Mouse (Mus musculus): Measurements from ENCODE around the gene Ppp1r12b.
A peak's percentile ranks its signal among the peaks of the same experiment; 100 is the strongest.

The Ppp1r12b gene

GRCm38 (mm10) chr1:134713421-134713969 is 242.2 kb downstream of the Ppp1r12b start:
- no peak for DNase-seq

- DNase-seq: no peak
These were observed 242.9 kb downstream of the Ppp1r12b start for GRCm38 (mm10) chr1:134712781-134713299.

GRCm38 (mm10) chr1:134711653-134712052 is 244.1 kb downstream of the Ppp1r12b start:
- peak in 1 of 2 experiments; percentile 22 for DNase-seq

DNA sequence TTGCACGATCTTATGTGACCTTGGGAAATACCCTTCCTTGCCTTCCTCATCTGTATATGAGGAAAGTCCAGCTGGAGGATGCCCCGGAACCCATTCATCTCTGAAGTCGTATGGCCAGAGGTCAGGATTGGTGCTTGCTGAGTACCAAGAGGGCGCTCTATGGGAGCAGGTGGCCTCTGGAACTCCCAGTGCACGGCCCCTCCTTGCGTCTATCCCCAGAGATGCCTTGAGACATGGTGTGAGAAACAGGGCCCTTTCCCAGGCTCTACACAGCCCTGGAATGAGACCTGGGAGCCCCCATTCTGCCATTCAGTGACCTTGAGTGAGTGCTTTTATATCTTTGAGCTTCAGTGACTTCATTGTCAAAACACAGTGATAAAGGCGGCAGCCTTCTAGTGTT is 244.7 kb downstream of the Ppp1r12b start:
- peak in 1 of 2 experiments; percentile 36 for DNase-seq

DNA sequence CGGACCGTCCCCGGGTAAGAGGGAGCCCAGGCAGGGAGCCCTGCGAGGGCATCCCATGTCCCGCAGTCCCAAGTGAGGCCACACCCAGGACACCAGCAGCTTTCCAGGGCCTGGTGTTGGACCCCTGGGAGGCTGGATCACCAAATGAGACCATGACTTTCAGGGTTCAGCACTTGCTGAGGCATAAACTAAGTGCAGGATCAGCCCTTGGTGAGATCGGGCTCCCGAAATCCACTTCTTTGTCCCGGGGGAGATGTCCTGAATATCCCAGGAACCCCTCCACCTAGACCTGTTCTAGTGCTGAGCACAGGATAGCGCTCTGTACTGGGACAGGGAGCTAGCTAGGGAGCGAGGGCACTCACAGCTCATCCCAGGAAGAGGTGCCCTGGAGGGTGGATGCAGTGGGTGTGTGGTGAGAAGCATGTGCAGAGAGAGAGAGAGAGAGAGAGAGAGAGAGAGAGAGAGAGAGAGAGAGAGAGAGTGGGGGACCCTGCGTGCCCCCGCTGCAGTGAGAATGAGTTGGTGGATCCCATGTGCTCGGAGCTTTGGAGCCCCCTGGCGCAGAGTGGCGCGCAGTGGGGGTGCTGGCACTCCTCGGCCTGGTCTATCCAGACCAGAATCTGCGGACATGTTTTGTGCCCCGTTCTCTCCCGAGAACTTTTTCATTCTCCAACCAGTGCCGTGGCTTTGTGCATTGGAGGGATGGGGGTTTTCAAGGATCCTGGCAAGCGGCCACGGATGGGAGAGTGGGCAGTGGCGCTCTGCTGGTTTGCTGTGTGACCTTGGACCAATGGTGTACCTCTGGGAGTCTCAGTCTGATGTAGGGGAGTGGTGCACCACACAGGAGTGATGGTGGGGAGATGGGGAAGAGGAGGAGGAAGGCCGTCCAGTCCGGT is 246.1 kb downstream of the Ppp1r12b start:
- DNase-seq: peak; percentile 69 to 77

DNA sequence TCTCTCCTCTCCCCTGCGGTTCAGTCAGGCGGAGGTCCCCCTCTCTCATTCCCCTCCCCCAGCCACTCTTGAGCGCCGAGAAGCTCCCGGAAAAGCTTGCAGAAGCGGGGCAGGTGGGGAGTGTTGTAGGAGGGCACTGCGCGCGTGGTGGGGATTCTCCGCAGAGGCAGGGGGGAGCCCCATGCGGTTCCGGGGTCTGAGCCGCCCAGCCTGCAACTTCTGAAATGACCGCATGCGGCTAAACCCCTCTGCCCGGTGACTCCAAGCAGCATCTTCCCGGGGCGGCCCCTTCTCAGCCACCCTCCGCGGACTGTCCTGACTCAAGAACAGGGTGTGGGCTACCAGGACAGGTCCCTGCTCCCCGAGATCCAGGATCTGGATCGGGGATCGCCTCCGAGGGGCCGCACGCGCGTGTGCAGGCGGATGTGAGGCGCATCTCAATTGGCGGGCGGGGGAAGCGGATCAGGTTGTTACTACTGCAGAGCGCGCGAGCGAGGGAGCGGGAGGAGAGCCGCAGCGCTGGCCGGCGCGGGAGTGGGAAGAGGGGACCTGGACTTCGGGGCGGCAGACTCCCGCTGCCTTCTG is 246.8 kb downstream of the Ppp1r12b start:
- DNase-seq: peak; percentile 73 to 75

GRCm38 (mm10) chr1:134708274-134708673 is 247.5 kb downstream of the Ppp1r12b start:
- peak in 1 of 2 experiments; percentile 18 for DNase-seq

DNA sequence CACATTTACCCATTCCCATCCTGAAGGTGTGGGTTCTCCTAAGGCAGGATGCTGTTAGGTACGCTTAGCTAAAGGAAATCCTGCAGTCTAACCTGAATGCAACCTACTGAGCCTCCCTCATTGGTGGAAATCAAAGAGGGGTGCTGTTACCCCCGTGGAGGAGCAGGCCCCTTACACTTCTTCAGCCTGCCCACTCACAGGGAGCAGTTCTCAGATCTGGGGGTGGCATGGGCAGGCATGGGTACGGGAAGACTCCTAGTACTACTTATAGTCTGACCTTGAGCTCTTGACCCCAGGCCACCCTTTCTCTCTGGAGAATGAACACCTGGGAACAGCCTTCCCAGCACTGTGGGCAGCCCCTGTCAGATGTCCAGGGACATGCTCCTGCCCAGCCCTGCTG is 248.2 kb downstream of the Ppp1r12b start:
- DNase-seq: no peak

DNA sequence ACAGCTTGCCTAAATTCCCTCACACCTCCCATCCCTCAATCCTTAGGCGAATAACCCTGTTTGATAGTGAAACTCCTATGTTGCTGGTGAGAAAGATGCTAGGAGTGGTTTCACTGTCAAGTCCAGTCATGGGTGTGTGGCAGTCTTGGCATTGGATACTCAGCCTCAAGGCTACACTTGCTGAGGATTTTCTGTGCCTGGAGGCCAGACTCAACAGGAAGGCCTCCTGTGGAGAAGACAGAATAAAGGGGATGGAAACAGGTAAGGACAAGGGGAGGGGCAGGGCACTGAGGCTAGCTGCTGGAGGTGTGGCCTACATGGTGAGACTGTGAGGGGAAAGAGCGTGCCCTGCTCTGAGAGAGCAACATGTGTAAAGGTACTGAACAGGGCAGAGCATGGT is 249.2 kb downstream of the Ppp1r12b start:
- DNase-seq: no peak

Data from cerebellum, postnatal 36 days (tissue).